Mouse (Mus musculus) MEL (cell line): Measurements from ENCODE around the gene Chst1.

Experiments used
- CTCF ChIP-seq, 3 experiments: IDR thresholded peaks in 2 of 3; conservative IDR thresholded peaks in 1 of 3; 2 replicates each; pipeline ENCODE4 v1.5.1; 2011 to 2012; ENCODE audit warnings: low read length in 3 of 3, low read depth in 2 of 3, mild to moderate bottlenecking in 2 of 3, improper control_type of control experiment in 1 of 3, inconsistent platforms in 1 of 3, mixed read lengths in 1 of 3, moderate library complexity in 1 of 3; ENCODE audit not compliant: control insufficient read depth in 1 of 3, insufficient read depth in 1 of 3, poor library complexity in 1 of 3, severe bottlenecking in 1 of 3
- EP300 ChIP-seq, 2 experiments: IDR thresholded peaks; 2 replicates each; pipeline ENCODE4 v1.6.1; 2011; ENCODE audit warnings: improper control_type of control experiment in 2 of 2, low read length in 2 of 2, low read depth in 1 of 2, mild to moderate bottlenecking in 1 of 2
- POLR2A ChIP-seq, 2 experiments: IDR thresholded peaks; 2 replicates each; pipeline ENCODE4 v1.6.1; 2011 to 2012; ENCODE audit warnings: low read length in 2 of 2, mild to moderate bottlenecking in 2 of 2, control low read depth in 1 of 2, improper control_type of control experiment in 1 of 2, low read depth in 1 of 2, moderate library complexity in 1 of 2; ENCODE audit not compliant: control insufficient read depth in 1 of 2, insufficient read depth in 1 of 2, poor library complexity in 1 of 2
- POLR2AphosphoS2 ChIP-seq: IDR thresholded peaks from 2 replicates; pipeline ENCODE4 v1.6.1; 2011; ENCODE audit warnings: low read length, improper control_type of control experiment
- TAL1 ChIP-seq: IDR thresholded peaks from 2 replicates; pipeline ENCODE4 v1.6.1; 2012; ENCODE audit warnings: mild to moderate bottlenecking, inconsistent platforms, low read length, moderate library complexity, mixed read lengths
- USF1 ChIP-seq: IDR thresholded peaks from 2 replicates; pipeline ENCODE4 v1.6.1; 2014; ENCODE audit warnings: low read depth, mild to moderate bottlenecking, inconsistent platforms, low read length, improper control_type of control experiment, moderate library complexity

DNA sequence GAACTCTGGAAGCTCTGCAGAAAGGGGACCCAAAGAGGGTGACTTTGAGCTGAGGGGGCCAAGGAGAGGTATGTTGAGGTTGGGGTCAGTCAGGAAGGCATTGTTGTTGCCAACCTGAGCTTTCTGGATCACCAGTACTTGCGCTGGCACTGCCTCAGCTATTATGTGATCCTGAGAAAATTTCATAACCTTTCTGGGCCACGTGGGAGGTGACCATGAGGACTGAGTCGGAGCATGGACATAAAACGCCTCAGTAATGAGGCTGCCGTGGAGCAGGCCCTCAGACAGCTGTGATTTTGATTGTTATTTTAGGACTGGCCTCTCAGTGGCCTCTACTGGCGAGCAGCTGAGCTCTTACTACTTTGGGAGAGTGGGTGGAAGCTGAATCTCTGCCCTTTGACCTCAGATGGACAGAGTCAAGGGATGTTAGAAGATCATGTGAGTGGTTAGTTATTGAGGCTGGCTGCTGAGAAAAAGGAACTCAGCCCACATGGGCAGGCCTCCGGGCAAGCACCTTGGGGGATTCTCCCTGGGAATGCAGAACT is 60.1 kb downstream of the Chst1 start:
- TF ChIP-seq POLR2A (IDR thresholded peaks at IDR 0.05; ENCODE audit: control insufficient read depth in 1 of 2, insufficient read depth in 1 of 2, low read depth in 1 of 2, low read length in 2 of 2, poor library complexity in 1 of 2) (no peak), USF1 (no peak), POLR2AphosphoS2 (no peak), CTCF (IDR thresholded peaks at IDR 0.05 in 2 of 3, conservative IDR thresholded peaks at IDR 0.05 in 1 of 3; ENCODE audit: control insufficient read depth in 1 of 3, insufficient read depth in 1 of 3, low read depth in 2 of 3, low read length in 3 of 3, poor library complexity in 1 of 3, severe bottlenecking in 1 of 3) (no peak), EP300 (IDR thresholded peaks at IDR 0.05; ENCODE audit: low read depth in 1 of 2, low read length in 2 of 2) (no peak), TAL1 (no peak)
